Mouse (Mus musculus): Measurements from ENCODE around the gene Dusp5. TPM values are rescaled to one million over a fixed set of nuclear protein-coding genes. Genes with fewer than 3 reads are reported as not detected.

Gene Dusp5
- polyA plus RNA-seq (2012; rRNA removed) = 1.8 and 2.6 TPM in 2 replicates

DNA sequence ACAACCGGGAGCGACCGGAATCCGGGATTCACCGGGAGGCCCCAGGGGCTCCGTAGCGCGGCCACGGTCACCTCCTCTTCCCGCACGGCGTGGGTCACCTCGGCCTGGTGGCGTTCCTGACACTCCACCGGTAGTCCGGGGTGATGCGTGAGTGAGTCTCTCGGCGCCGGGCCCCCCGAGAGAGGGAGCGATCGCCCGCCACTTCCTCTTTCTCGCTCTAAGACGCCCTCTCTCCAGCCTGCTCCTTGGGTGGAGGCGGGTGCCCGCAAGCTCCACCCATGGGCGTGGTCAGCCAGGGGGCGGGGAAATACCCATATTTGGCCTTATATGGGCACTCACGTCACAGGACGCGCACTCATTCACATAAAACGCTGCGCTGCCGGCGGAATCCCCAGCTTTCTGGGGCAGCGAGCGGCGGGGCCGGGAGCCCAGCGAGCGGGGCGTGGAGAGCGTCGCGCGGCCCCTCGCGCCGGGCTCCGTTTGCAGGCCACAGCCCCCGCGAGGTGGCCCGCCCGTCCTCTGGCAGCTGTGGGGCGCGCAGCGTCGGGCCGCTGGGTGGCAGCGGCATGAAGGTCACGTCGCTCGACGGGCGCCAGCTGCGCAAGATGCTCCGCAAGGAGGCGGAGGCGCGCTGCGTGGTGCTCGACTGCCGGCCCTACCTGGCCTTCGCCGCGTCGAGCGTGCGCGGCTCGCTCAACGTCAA, at the start of gene Dusp5:
TSS of gene Dusp5 (plus strand) at position 358 of the 703 bp plus-strand sequence.

DNA sequence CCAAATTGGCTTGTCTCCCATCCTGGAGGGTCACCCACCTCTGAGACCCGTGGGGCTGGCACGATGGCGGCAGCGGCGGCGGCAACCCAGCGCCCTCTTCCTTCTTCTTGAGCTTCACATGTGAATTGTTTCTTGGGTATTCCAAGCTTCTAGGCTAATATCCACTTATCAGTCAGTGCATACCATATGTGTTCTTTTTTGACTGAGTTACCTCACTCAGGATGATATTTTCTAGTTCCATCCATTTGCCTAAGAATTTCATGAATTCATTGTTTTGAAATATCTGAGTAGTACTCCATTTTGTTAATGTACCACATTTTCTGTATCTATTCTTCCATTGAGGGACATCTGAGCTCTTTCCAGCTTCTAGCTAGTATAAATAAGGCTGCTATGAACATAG, 60.1 kb downstream of the Dusp5 start, which contains the start of gene Nutf2-ps1:
TSS of gene Nutf2-ps1 (minus strand) at position 101 of the 400 bp plus-strand sequence.

Other genes with a start within 250 kb of the Dusp5 start
- 37.1 and 43.9 TPM in 2 replicates for gene Mxi1, start 218.6 kb upstream of the Dusp5 start, polyA plus RNA-seq (2012; rRNA removed)
- gene Gm10197, start 157.3 kb upstream of the Dusp5 start, polyA plus RNA-seq (2012; rRNA removed) = not detected in 2 replicates
- 26.3 and 27.5 TPM in 2 replicates for gene Smndc1, start 138.5 kb upstream of the Dusp5 start, polyA plus RNA-seq (2012; rRNA removed)
- 35.2 and 50.0 TPM in 2 replicates for gene Nutf2-ps1, start 60.0 kb downstream of the Dusp5 start, polyA plus RNA-seq (2012; rRNA removed)
- 47.1 and 51.4 TPM in 2 replicates for gene Smc3, start 71.3 kb downstream of the Dusp5 start, polyA plus RNA-seq (2012; rRNA removed)
- gene Rbm20, start 148.2 kb downstream of the Dusp5 start, polyA plus RNA-seq (2012; rRNA removed) = 3.0 and 4.4 TPM in 2 replicates

Data from central nervous system, embryonic 14 days (tissue).